Mouse (Mus musculus) midbrain, postnatal 0 days (tissue): ENCODE data around the gene Gtf2h2. TPM values are rescaled to one million over a fixed set of nuclear protein-coding genes. Genes with fewer than 3 reads are reported as not detected.
"Not testable (repeated sequence)": the region's sequence is repeated elsewhere in the genome, so short reads cannot be mapped to it uniquely, and the experiment has no call there.

Experiments used
- ATAC-seq: fragments of 200-750 bp; cut with Nextera tagmentation; 2 replicates; pipeline ENCODE4 v1.8.0; 2017; ENCODE audit warnings: moderate number of reproducible peaks, mild to moderate bottlenecking, moderate TSS enrichment, moderate library complexity; ENCODE audit not compliant: low FRiP score
- DNase-seq: peaks from one replicate; pipeline ENCODE4 v3.0.0-alpha.2; 2015; ENCODE audit warnings: low spot score
- H3K27ac ChIP-seq: fragments of 300-500 bp; sonication (generic); 2 replicates; pipeline ENCODE4 v1.5.1; 2014; ENCODE audit warnings: low read depth, mild to moderate bottlenecking, low read length, mixed read lengths
- H3K27me3 ChIP-seq: fragments of 300-500 bp; sonication (generic); 2 replicates; pipeline ENCODE4 v1.6.1; 2014; ENCODE audit warnings: low read length, control low read depth, mixed read lengths; ENCODE audit not compliant: insufficient read depth
- H3K36me3 ChIP-seq: fragments of 300-500 bp; sonication (generic); 2 replicates; pipeline ENCODE4 v1.6.1; 2014; ENCODE audit warnings: low read length, control low read depth, mixed read lengths; ENCODE audit not compliant: insufficient read depth
- H3K4me1 ChIP-seq: fragments of 300-500 bp; sonication (generic); 2 replicates; pipeline ENCODE4 v1.6.1; 2014; ENCODE audit warnings: mild to moderate bottlenecking, control low read depth, antibody characterized with exemption, low read length, mixed read lengths; ENCODE audit not compliant: insufficient read depth
- H3K4me2 ChIP-seq: fragments of 300-500 bp; sonication (generic); 2 replicates; pipeline ENCODE4 v1.6.1; 2014; ENCODE audit warnings: low read depth, mild to moderate bottlenecking, low read length, mixed read lengths; ENCODE audit not compliant: poor library complexity, severe bottlenecking
- H3K4me3 ChIP-seq: fragments of 300-500 bp; sonication (generic); 2 replicates; pipeline ENCODE4 v1.5.1; 2014; ENCODE audit warnings: low read depth, mild to moderate bottlenecking, low read length, moderate library complexity
- H3K9ac ChIP-seq: fragments of 300-500 bp; sonication (generic); replicated peaks from 2 replicates; pipeline ENCODE4 v1.6.1; 2014; ENCODE audit warnings: mild to moderate bottlenecking, low read length, moderate library complexity, mixed read lengths; ENCODE audit not compliant: poor library complexity, severe bottlenecking
- H3K9me3 ChIP-seq: fragments of 300-500 bp; sonication (generic); 2 replicates; pipeline ENCODE4 v1.6.1; 2016; ENCODE audit warnings: low read length, control low read depth
- CTCF ChIP-seq: IDR thresholded peaks from 2 replicates; pipeline ENCODE4 v1.5.1; 2016; ENCODE audit warnings: antibody characterized with exemption, mild to moderate bottlenecking
- WGBS: fragments of 180-500 bp; shearing (Covaris S2); extraction: QIAGEN DNeasy Blood & Tissue Kit; methylation state at CpG from one replicate; pipeline ENCODE4 v1.1.7; 2014; 5-methylcytosine and 5-hydroxymethylcytosine counted together
- polyA plus RNA-seq: library from polyadenylated mRNA; unstranded; fragments of >200 nt; fragmentation: Nextera tagmentation; extraction: Ambion mirVana; gene quantifications from 2 replicates; pipeline ENCODE4 v1.2.1, GENCODE M21; 2015
- total RNA-seq: library from RNA; depleted of rRNA; stranded (reverse); fragments of >200 nt; gene quantifications from 2 replicates; pipeline ENCODE4 v1.2.3, GENCODE M21; 2014

The Gtf2h2 gene
- total and polyA plus RNA-seq, 2 experiments from 2014 or later: 25.0 to 58.9 TPM

GRCm38 (mm10) chr13:100494370-100494769 is 2.0 kb upstream of the Gtf2h2 start:
- not testable (repeated sequence) for H3K9me3 ChIP-seq, H3K36me3 ChIP-seq, H3K4me3 ChIP-seq, H3K27ac ChIP-seq, H3K27me3 ChIP-seq, H3K4me1 ChIP-seq, H3K9ac ChIP-seq, ATAC-seq, H3K4me2 ChIP-seq, DNase-seq
- WGBS: 66% methylated on average over 8 of the region's 8 CpGs
- TF ChIP-seq CTCF: peak; percentile 30

GRCm38 (mm10) chr13:100493313-100493712 is 934 bp upstream of the Gtf2h2 start:
- peaks cover under 1% of the 10 kb centered on the region; the same call in 1 of the 2 replicates for H3K36me3 ChIP-seq
- WGBS: 84% methylated on average over 8 of the region's 8 CpGs
- no peak overlapping the region for H3K4me3 ChIP-seq
- DNase-seq (no peak), ATAC-seq (no peak)
- H3K4me1 ChIP-seq: no peaks in the 10 kb centered on the region
- H3K9me3 ChIP-seq: no peaks in the 10 kb centered on the region
- H3K9ac ChIP-seq: no peak overlapping the region
- H3K4me2 ChIP-seq: no peak overlapping the region
- H3K27me3 ChIP-seq: no peaks in the 10 kb centered on the region
- no peak for TF ChIP-seq CTCF
- H3K27ac ChIP-seq: no peak overlapping the region

- Histone ChIP-seq H3K27me3 (no peaks in the 10 kb centered on the region), H3K4me2 (peak overlapping the region; percentile 76), H3K4me3 (peak overlapping the region; percentile 94), H3K4me1 (no peaks in the 10 kb centered on the region), H3K9ac (peak overlapping the region; percentile 79), H3K36me3 (peaks cover 16% of the 10 kb centered on the region; the same call in 1 of the 2 replicates), H3K9me3 (no peaks in the 10 kb centered on the region), H3K27ac (no peak overlapping the region)
- TF ChIP-seq CTCF: no peak
- WGBS: 18% methylated on average over 6 of the region's 6 CpGs
- DNase-seq: no peak
- ATAC-seq: peak; percentile 13; the same call in 1 of the 2 replicates
These were observed 756 bp downstream of the Gtf2h2 start for GRCm38 (mm10) chr13:100491623-100492022.

- no peak for ATAC-seq
- 87% methylated on average over 5 of the region's 5 CpGs for WGBS
- Histone ChIP-seq H3K4me3 (no peak overlapping the region), H3K9ac (0 out of 2 replicates have a peak overlapping the region, but pooled peaks have one; percentile 13), H3K36me3 (peaks cover 19% of the 10 kb centered on the region; the same call in 1 of the 2 replicates), H3K27ac (no peak overlapping the region), H3K4me1 (no peaks in the 10 kb centered on the region), H3K9me3 (no peaks in the 10 kb centered on the region), H3K4me2 (no peak overlapping the region), H3K27me3 (no peaks in the 10 kb centered on the region)
- DNase-seq: no peak
- TF ChIP-seq CTCF: no peak
These were observed 2.0 kb downstream of the Gtf2h2 start for GRCm38 (mm10) chr13:100490424-100490823.

- no peak for TF ChIP-seq CTCF
- no peak overlapping the region for H3K4me2 ChIP-seq
- no peak overlapping the region for H3K27ac ChIP-seq
- no peaks in the 10 kb centered on the region for H3K27me3 ChIP-seq
- no peak for DNase-seq
- no peak for ATAC-seq
- no peak overlapping the region for H3K4me3 ChIP-seq
- H3K4me1 ChIP-seq: no peaks in the 10 kb centered on the region
- H3K9me3 ChIP-seq: no peaks in the 10 kb centered on the region
- 98% methylated on average over 7 of the region's 7 CpGs for WGBS
- peaks cover 45% of the 10 kb centered on the region for H3K36me3 ChIP-seq
- no peak overlapping the region for H3K9ac ChIP-seq
These were observed 8.8 kb downstream of the Gtf2h2 start for GRCm38 (mm10) chr13:100483610-100484009.

GRCm38 (mm10) chr13:100463527-100464222 is 28.7 kb downstream of the Gtf2h2 start:
- DNase-seq (no peak), ATAC-seq (no peak)
- H3K4me1 ChIP-seq: no peaks in the 10 kb centered on the region
- no peak overlapping the region for H3K9ac ChIP-seq
- 96% methylated on average over 2 of the region's 2 CpGs for WGBS
- H3K36me3 ChIP-seq: peaks cover 37% of the 10 kb centered on the region
- no peak for TF ChIP-seq CTCF
- no peak overlapping the region for H3K4me2 ChIP-seq
- no peaks in the 10 kb centered on the region for H3K9me3 ChIP-seq
- H3K4me3 ChIP-seq: no peak overlapping the region
- no peak overlapping the region for H3K27ac ChIP-seq
- H3K27me3 ChIP-seq: no peaks in the 10 kb centered on the region
